Mouse (Mus musculus): ENCODE data around the gene Map3k6.

DNA sequence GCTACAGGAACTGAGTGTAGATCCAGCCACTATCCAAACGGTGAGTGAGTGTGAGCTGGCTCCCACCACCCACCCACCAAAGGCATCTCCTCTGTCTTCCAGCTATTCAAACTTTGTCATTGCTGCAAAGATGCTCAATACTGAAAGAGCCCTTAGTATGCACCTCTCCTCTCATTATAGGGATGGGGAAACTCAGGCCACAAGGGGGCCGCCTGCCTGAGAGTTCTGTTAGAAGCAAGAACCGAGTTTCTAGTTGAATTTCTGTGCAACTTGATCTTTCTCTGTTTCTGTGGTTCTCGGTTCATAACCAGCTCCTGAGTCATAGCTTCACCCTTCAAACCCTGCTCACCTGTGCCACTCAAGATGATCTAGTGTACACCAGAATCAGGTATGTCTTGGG is 11.5 kb downstream of the Map3k6 start:
- TF ChIP-seq GATA1 (IDR thresholded peaks at IDR 0.05; ENCODE audit: low read length), result no peak
- TF ChIP-seq TAL1 (IDR thresholded peaks at IDR 0.05; ENCODE audit: low read length), result no peak

Data from erythroblast, embryonic 14.5 days (primary cell).